Mouse (Mus musculus) kidney, embryonic 15.5 days (tissue): Measurements from ENCODE around the gene Glt1d1. TPM values are rescaled to one million over a fixed set of nuclear protein-coding genes. Genes with fewer than 3 reads are reported as not detected.

Experiments used
- ATAC-seq: fragments of 200-750 bp; cut with Nextera tagmentation; replicated peaks from 2 replicates; pipeline ENCODE4 v1.8.0; 2017; ENCODE audit warnings: moderate TSS enrichment; ENCODE audit not compliant: low FRiP score
- H3K27ac ChIP-seq: fragments of 300-500 bp; sonication (generic); 2 replicates; pipeline ENCODE4 v1.5.1; 2015; ENCODE audit warnings: mild to moderate bottlenecking, inconsistent platforms
- H3K27me3 ChIP-seq: fragments of 300-500 bp; sonication (generic); 2 replicates; pipeline ENCODE4 v1.6.1; 2015; ENCODE audit warnings: inconsistent platforms
- H3K36me3 ChIP-seq: fragments of 300-500 bp; sonication (generic); 2 replicates; pipeline ENCODE4 v1.6.1; 2015; ENCODE audit warnings: inconsistent platforms
- H3K4me1 ChIP-seq: fragments of 300-500 bp; sonication (generic); 2 replicates; pipeline ENCODE4 v1.6.1; 2015; ENCODE audit warnings: inconsistent platforms
- H3K4me2 ChIP-seq: fragments of 300-500 bp; sonication (generic); 2 replicates; pipeline ENCODE4 v1.6.1; 2015; ENCODE audit warnings: moderate library complexity, mild to moderate bottlenecking, inconsistent platforms
- H3K4me3 ChIP-seq: fragments of 300-500 bp; sonication (generic); replicated peaks from 2 replicates; pipeline ENCODE4 v1.5.1; 2015; ENCODE audit warnings: mild to moderate bottlenecking, inconsistent platforms
- H3K9ac ChIP-seq: fragments of 300-500 bp; sonication (generic); 2 replicates; pipeline ENCODE4 v1.6.1; 2015; ENCODE audit warnings: mild to moderate bottlenecking, inconsistent platforms
- H3K9me3 ChIP-seq: fragments of 300-500 bp; sonication (generic); replicated peaks from 2 replicates; pipeline ENCODE4 v1.6.1; 2016; ENCODE audit warnings: inconsistent platforms
- WGBS: fragments of 180-500 bp; shearing (Covaris S2); methylation state at CpG from one replicate; pipeline ENCODE4 v1.1.7; 2015; ENCODE audit warnings: mixed read lengths; 5-methylcytosine and 5-hydroxymethylcytosine counted together
- polyA plus RNA-seq: library from polyadenylated mRNA; unstranded; fragments of >200 nt; fragmentation: Nextera tagmentation; extraction: Ambion mirVana; gene quantifications from 2 replicates; pipeline ENCODE4 v1.2.1, GENCODE M21; 2015

Gene Glt1d1
- polyA plus RNA-seq, 1 experiment from 2014 or later: 0.36 TPM

GRCm38 (mm10) chr5:127637622-127638021, 5.6 kb downstream of the Glt1d1 start:
- Histone ChIP-seq H3K27me3 (peaks cover 12% of the 10 kb centered on the region), H3K9ac (no peak overlapping the region), H3K4me3 (no peak overlapping the region), H3K4me2 (no peak overlapping the region), H3K36me3 (no peaks in the 10 kb centered on the region), H3K4me1 (peaks cover 5% of the 10 kb centered on the region; the same call in 1 of the 2 replicates), H3K27ac (no peak overlapping the region), H3K9me3 (no peaks in the 10 kb centered on the region; the same call in 1 of the 2 replicates)
- no peak for ATAC-seq
- 71% methylated on average over 4 of the region's 4 CpGs for WGBS

GRCm38 (mm10) chr5:127638177-127638576, 6.1 kb downstream of the Glt1d1 start:
- Histone ChIP-seq H3K4me2 (no peak overlapping the region), H3K4me3 (no peak overlapping the region), H3K36me3 (no peaks in the 10 kb centered on the region), H3K9me3 (no peaks in the 10 kb centered on the region; the same call in 1 of the 2 replicates), H3K4me1 (0 out of 2 replicates have a peak, but pooled peaks cover under 1% of the 10 kb centered on the region), H3K27ac (no peak overlapping the region), H3K9ac (no peak overlapping the region), H3K27me3 (peaks cover 7% of the 10 kb centered on the region)
- WGBS: 84% methylated on average over 2 of the region's 2 CpGs
- no peak for ATAC-seq

- 83% methylated on average over 6 of the region's 6 CpGs for WGBS
- H3K4me1 ChIP-seq: no peaks in the 10 kb centered on the region
- ATAC-seq: no peak
Observed at GRCm38 (mm10) chr5:127639067-127639605, 7.1 kb downstream of the Glt1d1 start.

GRCm38 (mm10) chr5:127639635-127640034, 7.6 kb downstream of the Glt1d1 start:
- no peak overlapping the region for H3K4me2 ChIP-seq
- H3K27ac ChIP-seq: no peak overlapping the region
- no peak overlapping the region for H3K4me3 ChIP-seq
- H3K4me1 ChIP-seq: no peaks in the 10 kb centered on the region
- H3K27me3 ChIP-seq: no peaks in the 10 kb centered on the region
- no peaks in the 10 kb centered on the region for H3K36me3 ChIP-seq
- no peaks in the 10 kb centered on the region; the same call in 1 of the 2 replicates for H3K9me3 ChIP-seq
- no peak overlapping the region for H3K9ac ChIP-seq
- no peak for ATAC-seq
- 90% methylated on average over 13 of the region's 13 CpGs for WGBS

More at GRCm38 (mm10) chr5:127639067-127639605, 7.1 kb downstream of the Glt1d1 start:
- Histone ChIP-seq H3K27me3 (no peaks in the 10 kb centered on the region), H3K27ac (no peak overlapping the region), H3K9me3 (no peaks in the 10 kb centered on the region; the same call in 1 of the 2 replicates), H3K36me3 (no peaks in the 10 kb centered on the region), H3K4me3 (no peak overlapping the region), H3K9ac (no peak overlapping the region), H3K4me2 (no peak overlapping the region)

- 93% methylated on average over 3 of the region's 3 CpGs for WGBS
- H3K4me3 ChIP-seq: no peak overlapping the region
- ATAC-seq: no peak
Observed at GRCm38 (mm10) chr5:127640359-127640758, 8.3 kb downstream of the Glt1d1 start.

GRCm38 (mm10) chr5:127641185-127641958, 9.3 kb downstream of the Glt1d1 start:
- Histone ChIP-seq H3K9ac (no peak overlapping the region), H3K4me2 (no peak overlapping the region), H3K27me3 (no peaks in the 10 kb centered on the region), H3K9me3 (no peaks in the 10 kb centered on the region; the same call in 1 of the 2 replicates), H3K27ac (no peak overlapping the region), H3K4me1 (no peaks in the 10 kb centered on the region), H3K36me3 (no peaks in the 10 kb centered on the region), H3K4me3 (no peak overlapping the region)
- no peak for ATAC-seq
- WGBS: 94% methylated on average over 15 of the region's 15 CpGs

More at GRCm38 (mm10) chr5:127640359-127640758, 8.3 kb downstream of the Glt1d1 start:
- Histone ChIP-seq H3K4me2 (no peak overlapping the region), H3K9me3 (no peaks in the 10 kb centered on the region; the same call in 1 of the 2 replicates), H3K27me3 (no peaks in the 10 kb centered on the region), H3K27ac (no peak overlapping the region), H3K9ac (no peak overlapping the region), H3K36me3 (no peaks in the 10 kb centered on the region), H3K4me1 (no peaks in the 10 kb centered on the region)

- Histone ChIP-seq H3K4me1 (no peaks in the 10 kb centered on the region), H3K9me3 (no peaks in the 10 kb centered on the region), H3K27me3 (no peaks in the 10 kb centered on the region), H3K36me3 (no peaks in the 10 kb centered on the region), H3K4me3 (no peak overlapping the region), H3K27ac (no peak overlapping the region), H3K4me2 (no peak overlapping the region), H3K9ac (no peak overlapping the region)
- 70% methylated on average over 6 of the region's 6 CpGs for WGBS
- ATAC-seq: no peak
Observed at GRCm38 (mm10) chr5:127648046-127648445, 16.0 kb downstream of the Glt1d1 start.

GRCm38 (mm10) chr5:127649077-127649476, 17.0 kb downstream of the Glt1d1 start:
- Histone ChIP-seq H3K27me3 (no peaks in the 10 kb centered on the region), H3K4me1 (no peaks in the 10 kb centered on the region), H3K4me2 (no peak overlapping the region), H3K4me3 (no peak overlapping the region), H3K36me3 (no peaks in the 10 kb centered on the region), H3K9me3 (no peaks in the 10 kb centered on the region), H3K27ac (no peak overlapping the region), H3K9ac (no peak overlapping the region)
- no peak for ATAC-seq

- 73% methylated on average over 2 of the region's 2 CpGs for WGBS
- Histone ChIP-seq H3K4me1 (no peaks in the 10 kb centered on the region), H3K4me3 (no peak overlapping the region), H3K9ac (no peak overlapping the region), H3K27me3 (no peaks in the 10 kb centered on the region), H3K9me3 (no peaks in the 10 kb centered on the region), H3K36me3 (0 out of 2 replicates have a peak, but pooled peaks cover 2% of the 10 kb centered on the region), H3K27ac (no peak overlapping the region), H3K4me2 (no peak overlapping the region)
- no peak for ATAC-seq
Observed at GRCm38 (mm10) chr5:127658257-127658656, 26.2 kb downstream of the Glt1d1 start.

GRCm38 (mm10) chr5:127659312-127659711, 27.2 kb downstream of the Glt1d1 start:
- ATAC-seq: no peak
- no peaks in the 10 kb centered on the region for H3K4me1 ChIP-seq
- H3K27ac ChIP-seq: no peak overlapping the region
- no peak overlapping the region for H3K4me2 ChIP-seq
- H3K9ac ChIP-seq: no peak overlapping the region
- H3K9me3 ChIP-seq: no peaks in the 10 kb centered on the region
- H3K27me3 ChIP-seq: no peaks in the 10 kb centered on the region
- no peak overlapping the region for H3K4me3 ChIP-seq
- WGBS: 94% methylated on average over 3 of the region's 3 CpGs
- 0 out of 2 replicates have a peak, but pooled peaks cover 2% of the 10 kb centered on the region for H3K36me3 ChIP-seq

- H3K4me3 ChIP-seq: no peak overlapping the region
- H3K36me3 ChIP-seq: 0 out of 2 replicates have a peak, but pooled peaks cover 2% of the 10 kb centered on the region
- H3K4me2 ChIP-seq: no peak overlapping the region
- H3K27ac ChIP-seq: no peak overlapping the region
- no peaks in the 10 kb centered on the region for H3K9me3 ChIP-seq
- H3K4me1 ChIP-seq: no peaks in the 10 kb centered on the region
- 68% methylated on average over 5 of the region's 5 CpGs for WGBS
- no peak for ATAC-seq
- H3K27me3 ChIP-seq: no peaks in the 10 kb centered on the region
- H3K9ac ChIP-seq: no peak overlapping the region
Observed at GRCm38 (mm10) chr5:127660267-127660666, 28.2 kb downstream of the Glt1d1 start.

GRCm38 (mm10) chr5:127660979-127661378, 28.9 kb downstream of the Glt1d1 start:
- H3K4me2 ChIP-seq: no peak overlapping the region
- H3K9ac ChIP-seq: no peak overlapping the region
- no peak overlapping the region for H3K4me3 ChIP-seq
- H3K4me1 ChIP-seq: no peaks in the 10 kb centered on the region
- H3K27ac ChIP-seq: no peak overlapping the region
- no peak for ATAC-seq
- no peaks in the 10 kb centered on the region for H3K9me3 ChIP-seq
- H3K27me3 ChIP-seq: no peaks in the 10 kb centered on the region
- WGBS: 91% methylated on average over 5 of the region's 5 CpGs
- 0 out of 2 replicates have a peak, but pooled peaks cover 2% of the 10 kb centered on the region for H3K36me3 ChIP-seq
